Mouse (Mus musculus): ENCODE data around the gene Zdhhc7. TPM values are rescaled to one million over a fixed set of nuclear protein-coding genes. Genes with fewer than 3 reads are reported as not detected.

Zdhhc7 gene
- total RNA-seq, 2 experiments from 2014 or later: 20.4 to 24.6 TPM

DNA sequence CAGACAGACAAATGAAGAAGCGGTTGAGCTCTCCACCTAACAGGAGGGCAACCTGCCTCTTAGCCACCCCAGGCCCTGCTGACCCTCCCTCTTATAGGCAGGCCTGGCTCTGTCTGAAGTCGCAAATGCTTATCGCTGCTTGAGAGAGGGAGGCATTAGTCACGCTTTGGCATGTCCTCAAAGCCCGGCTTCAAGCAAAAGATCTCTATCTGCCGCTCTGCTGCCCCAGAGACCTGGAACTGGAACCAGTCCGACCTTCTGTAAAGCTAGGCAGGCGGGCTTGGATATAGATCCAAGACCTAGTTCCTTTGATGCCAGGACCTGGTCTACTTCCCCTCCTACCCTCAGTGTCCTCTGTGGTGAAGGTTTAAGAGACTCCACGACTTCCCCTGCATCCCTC lies 29.0 kb downstream of the Zdhhc7 start:
- peak; percentile 35 for DNase-seq (ENCODE audit: low spot score)

DNA sequence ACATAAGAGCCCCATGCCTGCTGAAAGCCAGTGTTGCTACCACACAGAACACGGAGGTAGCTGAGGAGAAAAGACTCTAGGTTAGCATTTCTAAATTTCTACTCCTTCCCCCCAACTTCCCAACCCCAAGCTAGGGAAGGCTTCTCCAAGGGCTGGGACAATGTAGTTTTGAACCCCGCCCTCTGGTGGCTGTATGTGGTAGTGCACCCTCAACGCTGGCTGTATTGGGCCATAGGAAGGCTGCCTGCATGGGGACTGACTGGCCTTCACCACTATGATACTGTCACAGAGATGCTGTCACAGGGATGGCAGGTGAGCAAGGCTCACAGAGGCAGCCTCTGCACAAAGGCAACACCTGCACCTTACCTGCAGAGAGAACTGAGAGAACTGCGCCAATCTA lies 29.6 kb downstream of the Zdhhc7 start:
- DNase-seq (ENCODE audit: low spot score): peak; percentile 86

DNA sequence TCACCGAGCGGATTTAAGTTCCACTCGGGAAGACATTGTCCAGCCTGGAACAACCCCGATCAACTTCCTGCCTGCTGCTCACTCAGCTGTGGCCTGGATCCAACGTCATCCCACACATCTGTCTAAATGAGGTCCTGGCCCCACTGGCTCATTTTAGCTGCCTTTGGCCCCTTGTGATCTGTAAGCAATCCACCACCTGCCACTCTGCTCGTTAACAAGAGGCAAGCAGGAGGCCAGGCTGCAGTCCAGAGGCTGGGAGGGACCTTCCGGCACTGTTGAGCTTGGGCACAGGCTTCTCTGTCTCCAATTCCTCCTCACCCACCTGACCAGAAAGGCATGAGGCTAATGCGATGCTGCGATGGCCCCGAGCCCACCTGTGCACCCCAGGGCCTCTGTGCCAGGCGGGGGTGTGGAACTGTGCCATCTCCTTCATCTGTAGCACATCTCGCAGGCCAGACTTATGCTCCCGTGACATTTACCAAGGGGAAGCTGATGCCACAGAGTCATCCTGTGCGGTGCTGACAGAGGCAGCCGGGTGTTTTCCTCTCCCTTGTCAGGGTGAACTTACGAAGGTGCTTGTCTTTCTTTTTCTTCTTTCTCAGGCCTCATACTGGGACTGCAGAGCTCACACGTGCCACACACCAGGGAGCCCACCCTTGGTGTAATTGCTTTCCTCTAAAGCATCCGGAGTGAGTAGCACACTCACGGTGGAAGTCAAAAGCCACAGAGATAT lies 33.2 kb downstream of the Zdhhc7 start:
- peak; percentile 93 for DNase-seq (ENCODE audit: low spot score)

DNA sequence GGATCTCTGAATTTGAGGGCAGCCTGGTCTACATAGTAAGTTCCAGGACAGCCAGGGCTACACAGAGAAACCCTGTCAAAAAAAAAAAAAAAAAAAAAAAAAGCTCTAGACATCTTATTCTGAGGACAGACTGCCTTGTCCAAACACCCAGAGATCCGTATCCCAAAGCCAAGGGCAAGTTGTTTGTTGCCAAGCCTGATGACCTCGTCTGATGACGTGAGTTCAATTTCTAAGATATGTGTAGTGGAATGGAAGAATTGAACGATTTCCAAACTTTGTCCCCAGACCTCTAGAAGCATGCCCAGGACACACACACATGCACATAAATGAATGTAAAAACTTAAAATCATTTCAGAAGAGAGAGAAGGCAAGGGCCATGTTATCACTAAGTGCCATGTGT lies 35.1 kb downstream of the Zdhhc7 start:
- DNase-seq (ENCODE audit: low spot score): no peak

DNA sequence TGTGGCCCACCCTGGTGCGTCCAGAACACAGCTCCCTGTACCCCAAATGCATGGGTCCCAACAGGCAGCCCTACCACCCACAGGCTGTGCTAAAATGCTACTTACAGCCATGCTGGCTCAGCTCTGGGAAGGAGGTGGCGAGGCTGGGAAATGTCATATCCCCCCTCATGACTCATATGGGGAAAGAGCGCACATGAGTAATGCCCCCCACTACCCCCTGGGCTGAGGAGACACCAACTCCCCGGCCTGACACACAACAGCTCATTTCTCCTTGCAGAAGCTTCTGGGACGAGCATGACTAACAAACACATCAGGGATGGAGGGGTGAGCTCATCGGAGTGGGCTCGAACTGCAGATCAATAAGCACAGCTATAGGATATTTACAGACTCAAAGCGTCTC lies 35.7 kb downstream of the Zdhhc7 start:
- no peak for DNase-seq (ENCODE audit: low spot score)

DNA sequence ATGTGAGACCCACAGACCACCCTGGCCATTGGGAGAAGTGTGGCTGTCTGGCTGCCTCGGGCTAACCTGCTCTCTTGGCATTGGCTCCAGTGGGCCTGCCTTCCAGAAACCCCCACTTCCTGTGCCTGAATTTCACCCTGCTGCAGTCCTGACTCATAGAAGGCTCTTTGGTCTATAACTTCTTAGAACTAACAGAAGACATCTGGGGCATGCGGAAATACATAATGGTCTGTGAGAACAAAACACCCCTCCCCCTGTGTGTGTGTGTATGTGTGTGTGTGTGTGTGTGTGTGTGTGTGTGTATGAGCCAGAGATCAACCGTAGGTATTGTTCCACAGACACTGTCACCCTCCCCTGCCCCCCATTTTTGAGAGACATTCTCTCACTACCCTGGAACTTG lies 38.0 kb downstream of the Zdhhc7 start:
- no peak for DNase-seq (ENCODE audit: low spot score)

DNA sequence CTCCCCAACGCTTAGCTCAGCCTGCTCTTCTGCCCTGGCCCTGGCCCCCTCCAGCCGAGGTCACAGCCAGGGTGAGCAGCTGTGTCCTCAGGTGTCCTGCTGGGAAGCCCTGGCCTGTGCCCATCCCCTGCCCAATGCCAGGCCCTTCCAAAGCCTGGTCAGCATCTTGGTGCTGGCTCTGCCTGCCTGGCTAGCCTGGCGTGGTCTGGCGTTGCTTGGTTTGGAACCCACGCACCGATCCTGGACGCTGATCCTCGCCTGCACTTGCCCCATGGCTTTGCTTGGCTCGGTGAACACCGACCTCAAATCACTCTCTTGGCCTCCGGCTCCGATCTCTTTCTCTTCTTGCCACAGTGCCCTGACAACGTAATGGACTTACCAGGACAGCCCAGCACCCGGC lies 38.5 kb downstream of the Zdhhc7 start:
- peak; percentile 70 for DNase-seq (ENCODE audit: low spot score)

DNA sequence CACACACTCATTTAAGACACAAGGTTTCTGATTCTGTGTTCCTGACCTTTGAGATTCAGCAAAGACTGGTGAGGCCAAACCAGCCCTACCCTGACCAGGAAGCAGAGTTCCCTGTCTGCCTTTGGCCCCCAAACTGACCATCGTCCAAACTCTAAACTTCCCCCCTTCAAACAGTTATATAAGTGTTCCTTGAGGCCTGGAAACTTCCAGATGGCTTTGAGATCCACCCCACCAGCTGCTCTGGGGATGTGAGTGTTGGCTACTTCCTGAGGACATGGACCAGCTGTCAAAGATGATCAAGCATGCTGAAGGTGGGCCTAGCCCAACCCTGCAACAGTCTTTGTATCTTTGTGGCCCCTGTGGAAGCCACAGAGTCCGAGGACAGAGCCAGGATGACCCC lies 44.2 kb downstream of the Zdhhc7 start:
- no peak for DNase-seq (ENCODE audit: low spot score)

DNA sequence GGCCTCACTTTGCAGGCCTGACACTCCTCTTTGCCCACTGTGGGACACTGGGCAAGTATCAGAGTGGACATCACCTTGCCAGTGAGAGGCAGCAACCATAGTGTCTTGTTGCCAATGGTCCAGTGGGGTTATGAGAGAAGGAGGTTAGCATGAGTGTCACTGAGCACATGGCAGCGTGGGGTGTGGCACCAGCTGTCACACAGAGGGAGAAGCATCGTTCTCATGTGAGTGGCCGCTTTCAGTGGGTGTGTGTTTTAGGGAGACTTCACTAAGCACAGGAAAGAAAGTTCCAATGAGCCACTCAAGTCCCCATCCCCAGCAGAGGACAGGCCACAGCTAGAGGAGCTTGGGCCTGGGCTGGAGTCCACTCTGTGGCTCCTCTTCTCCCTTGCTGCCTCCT lies 46.4 kb downstream of the Zdhhc7 start:
- no peak for DNase-seq (ENCODE audit: low spot score)

DNA sequence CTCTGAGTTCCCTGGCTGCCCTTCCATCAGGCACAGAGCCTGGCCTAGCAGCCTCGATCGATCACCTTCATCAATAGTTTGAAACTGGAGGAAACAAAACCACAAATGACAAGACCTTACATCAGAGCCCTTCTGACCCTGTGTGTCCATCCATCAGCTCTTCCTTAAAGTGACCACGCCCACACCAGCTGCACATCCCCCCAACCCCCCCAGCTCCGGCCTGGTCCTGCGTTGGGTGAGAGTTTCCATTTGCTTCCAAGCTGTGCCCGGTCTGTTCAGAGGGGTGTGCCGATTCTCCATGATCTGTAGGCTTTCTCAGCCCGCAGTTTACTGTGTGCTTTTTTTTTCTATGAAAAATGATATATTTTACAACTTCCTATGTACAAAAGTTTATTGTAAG lies 49.0 kb downstream of the Zdhhc7 start:
- DNase-seq (ENCODE audit: low spot score): no peak

DNA sequence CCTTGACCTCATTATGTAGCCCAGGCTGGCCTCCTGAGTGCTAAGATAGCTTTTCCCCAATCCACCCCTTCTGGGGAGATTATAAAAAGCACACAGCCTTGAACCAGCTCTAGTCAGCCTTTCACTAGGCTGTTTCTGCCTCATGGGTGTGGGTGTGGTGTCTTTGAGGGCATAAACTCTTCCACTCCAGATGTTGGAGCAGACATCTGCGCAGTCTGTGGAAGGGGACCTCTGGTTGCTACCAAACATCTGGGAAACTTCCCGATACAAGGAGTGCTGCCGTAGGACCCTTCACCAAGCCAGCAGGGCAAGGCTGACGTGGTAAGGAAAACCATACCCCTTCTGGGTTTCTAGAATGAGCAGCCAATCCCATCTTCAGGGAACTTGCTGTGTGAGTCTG lies 49.4 kb downstream of the Zdhhc7 start:
- DNase-seq (ENCODE audit: low spot score): no peak

DNA sequence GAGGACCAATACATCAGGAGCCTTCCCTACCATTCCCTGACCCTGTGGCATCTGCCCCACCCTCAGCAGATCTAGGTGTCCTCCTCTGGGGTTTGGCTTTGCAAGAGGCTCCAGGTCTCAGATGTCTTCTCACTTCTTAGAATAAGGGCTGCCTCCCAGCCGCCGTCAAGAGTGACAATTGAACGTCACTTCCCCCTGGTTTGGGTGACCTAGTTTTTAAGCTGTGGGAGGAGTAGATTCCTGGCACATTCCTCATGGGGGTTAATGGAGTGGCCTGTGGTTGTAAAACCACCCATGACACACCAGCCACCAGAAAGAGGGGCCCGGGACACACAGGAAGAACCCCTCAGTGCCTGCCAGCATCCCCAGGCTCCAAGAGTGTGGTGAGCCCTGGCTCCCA lies 50.3 kb downstream of the Zdhhc7 start:
- no peak for DNase-seq (ENCODE audit: low spot score)

DNA sequence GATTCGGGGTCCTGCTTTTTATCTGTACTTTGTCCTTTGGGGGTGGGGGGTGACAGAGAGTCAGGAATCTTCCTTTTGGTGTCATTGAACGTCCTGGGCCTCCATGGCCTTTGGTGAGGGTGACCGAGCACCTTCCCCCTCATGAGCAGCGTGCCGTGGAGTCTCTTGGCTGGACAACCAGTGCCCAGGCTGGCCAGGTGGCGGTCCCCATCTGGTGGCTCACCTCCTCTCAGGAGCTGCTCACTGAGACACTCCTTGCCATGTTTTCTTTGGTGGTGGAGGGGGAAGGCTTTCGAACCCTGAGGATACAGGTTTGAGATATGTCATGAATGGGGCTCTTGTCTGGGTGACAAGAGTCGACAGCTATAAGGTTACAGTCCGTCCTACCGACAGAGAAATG lies 50.9 kb downstream of the Zdhhc7 start:
- no peak for DNase-seq (ENCODE audit: low spot score)

DNA sequence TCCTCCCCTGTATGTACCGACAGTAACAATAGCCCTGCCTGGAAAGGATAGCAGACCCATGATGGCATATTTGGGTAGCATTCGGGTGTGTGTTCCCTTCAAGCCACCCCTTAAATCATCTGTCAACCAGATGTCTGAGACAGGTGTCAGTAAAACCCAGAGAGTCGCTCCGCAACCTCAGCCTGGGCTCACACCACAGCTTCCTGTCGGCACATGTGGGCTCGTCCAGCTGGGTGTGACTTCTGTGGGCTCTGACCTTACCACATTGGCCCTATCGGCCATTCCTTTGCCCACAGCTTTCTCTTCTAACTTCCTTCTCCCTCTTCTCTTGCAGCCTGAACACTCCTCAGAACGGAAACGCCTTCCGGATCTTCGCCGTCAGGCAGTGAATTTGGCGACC lies 51.3 kb downstream of the Zdhhc7 start:
- DNase-seq (ENCODE audit: low spot score): no peak

DNA sequence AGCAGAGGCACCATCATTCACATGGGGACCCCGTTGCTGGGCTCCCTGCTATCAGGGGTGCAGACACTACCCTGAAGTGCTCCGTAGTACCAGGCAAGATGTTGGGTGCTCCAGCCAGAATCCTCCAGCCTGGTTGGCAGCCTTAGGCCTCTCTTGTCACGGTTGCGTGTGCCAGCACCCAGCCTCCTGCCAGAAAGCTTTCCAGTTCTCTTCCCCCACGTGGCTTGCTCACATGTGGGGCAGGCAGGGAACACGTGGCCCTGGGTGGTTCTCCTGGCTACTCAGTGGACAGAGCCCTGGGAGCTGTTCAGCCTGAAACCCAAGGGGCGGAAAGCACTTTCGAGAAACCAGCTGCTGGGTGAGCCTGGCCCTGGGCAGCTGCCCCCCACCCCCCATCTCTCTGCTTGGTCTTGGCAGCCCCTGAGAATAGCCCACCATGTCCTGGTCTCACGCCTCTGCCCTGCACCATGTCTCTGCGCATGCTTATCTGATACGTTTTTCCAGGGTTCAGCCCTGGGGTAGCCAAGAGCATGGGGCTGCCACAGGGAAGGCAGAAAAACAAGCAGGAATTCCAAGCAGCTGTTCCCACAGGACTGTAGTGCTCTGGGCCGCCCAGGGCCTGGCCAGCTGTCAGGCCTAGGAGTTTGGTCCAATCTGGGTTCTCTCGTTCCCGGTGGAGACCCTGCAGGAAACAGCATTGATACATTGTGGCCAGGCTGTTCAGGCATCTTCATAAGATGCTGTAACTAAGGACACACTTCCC lies 54.8 kb downstream of the Zdhhc7 start:
- DNase-seq (ENCODE audit: low spot score): peak; percentile 96

DNA sequence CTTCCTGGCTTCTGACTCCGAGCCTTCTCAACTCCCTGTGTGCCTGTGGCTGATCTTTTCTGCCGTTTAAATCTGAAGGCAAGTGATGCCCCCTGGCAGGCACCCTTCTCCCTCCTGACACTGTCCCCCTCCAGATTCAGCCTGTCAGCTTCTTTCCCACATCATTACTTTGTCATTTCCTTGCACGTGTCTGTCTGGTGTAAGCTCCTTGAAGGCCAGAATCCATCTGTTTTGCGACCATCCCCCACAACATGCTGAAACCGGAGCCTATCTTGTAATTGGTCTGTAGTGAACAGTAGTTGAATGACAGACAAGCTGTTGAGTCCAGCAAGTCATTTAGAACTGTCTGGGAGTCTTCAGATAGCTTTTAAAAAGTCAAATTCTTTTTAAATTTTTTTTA lies 55.8 kb downstream of the Zdhhc7 start:
- DNase-seq (ENCODE audit: low spot score): no peak

DNA sequence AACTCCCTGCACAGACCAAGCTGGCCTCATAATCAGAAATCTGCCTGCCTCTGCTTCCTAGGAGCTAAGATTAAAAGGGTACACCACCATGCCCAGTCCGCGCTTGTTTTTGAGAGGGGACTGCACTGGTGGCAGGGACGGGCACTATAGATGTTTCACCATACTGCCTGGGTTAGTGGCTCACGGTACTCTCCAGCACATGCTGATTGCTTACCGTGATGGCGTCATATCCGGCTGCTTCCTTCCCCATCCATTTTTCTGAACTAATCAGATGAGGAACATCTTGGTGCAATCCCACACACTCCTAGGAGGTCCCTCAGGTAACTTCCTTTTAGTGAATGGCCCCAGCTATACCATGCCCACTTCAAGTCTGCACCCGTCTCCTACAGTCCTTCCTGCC lies 56.4 kb downstream of the Zdhhc7 start:
- no peak for DNase-seq (ENCODE audit: low spot score)

DNA sequence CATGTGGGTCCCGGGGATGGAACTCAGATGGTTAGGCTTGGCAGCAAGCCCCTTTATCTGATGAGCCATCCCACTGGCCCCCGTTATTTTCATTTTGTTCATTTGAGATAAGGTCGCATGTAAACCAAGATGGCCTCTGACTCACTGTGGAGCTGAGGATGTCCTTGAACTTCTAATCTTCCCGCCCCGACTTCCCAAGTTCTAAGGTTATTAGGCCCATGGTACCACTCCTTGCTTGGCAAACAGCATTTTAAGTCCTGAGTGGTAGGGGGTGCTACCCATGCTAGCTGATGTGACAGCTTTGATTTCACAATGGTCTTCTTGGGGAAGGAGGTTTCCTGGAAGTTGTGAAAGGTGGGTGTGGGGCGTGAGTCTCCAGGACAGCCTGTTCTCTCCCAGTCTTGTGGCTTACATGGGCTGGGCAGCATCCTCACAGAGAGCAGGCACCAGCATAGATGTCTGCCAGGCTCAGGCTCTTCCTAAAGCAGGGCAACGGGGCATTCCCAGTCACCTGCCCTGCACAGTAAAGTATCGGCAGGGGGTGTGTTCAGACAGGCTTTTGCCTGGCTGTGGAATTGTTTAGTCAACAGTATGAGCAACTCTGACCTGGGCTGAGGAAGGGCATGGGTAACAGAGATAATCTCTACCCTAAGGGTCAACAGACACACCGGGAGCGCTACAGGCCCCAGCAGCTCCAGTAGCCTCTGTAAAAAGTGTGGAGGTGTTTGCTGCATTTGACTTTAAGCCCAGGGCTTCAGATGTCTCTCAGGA lies 58.6 kb downstream of the Zdhhc7 start:
- no peak for DNase-seq (ENCODE audit: low spot score)

DNA sequence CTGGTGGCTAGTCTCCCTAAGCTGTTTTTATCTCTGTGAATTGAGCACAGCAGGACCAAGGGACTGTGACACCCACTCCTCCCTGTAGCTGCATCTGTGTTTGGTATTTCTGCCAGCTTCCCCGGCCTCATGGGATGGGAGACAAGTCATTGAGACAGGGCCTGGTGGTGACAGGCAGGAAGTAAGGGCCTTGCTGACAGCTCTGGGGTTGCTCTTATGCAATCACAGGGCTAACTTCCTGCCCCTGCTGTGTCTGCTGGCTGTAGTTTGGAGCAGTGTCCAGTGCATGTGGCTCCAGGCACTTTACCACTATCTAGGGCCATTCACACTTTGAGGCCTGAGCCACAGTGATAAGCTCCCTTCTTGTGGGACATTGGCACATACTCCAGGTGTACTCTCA lies 60.4 kb downstream of the Zdhhc7 start:
- no peak for DNase-seq (ENCODE audit: low spot score)

DNA sequence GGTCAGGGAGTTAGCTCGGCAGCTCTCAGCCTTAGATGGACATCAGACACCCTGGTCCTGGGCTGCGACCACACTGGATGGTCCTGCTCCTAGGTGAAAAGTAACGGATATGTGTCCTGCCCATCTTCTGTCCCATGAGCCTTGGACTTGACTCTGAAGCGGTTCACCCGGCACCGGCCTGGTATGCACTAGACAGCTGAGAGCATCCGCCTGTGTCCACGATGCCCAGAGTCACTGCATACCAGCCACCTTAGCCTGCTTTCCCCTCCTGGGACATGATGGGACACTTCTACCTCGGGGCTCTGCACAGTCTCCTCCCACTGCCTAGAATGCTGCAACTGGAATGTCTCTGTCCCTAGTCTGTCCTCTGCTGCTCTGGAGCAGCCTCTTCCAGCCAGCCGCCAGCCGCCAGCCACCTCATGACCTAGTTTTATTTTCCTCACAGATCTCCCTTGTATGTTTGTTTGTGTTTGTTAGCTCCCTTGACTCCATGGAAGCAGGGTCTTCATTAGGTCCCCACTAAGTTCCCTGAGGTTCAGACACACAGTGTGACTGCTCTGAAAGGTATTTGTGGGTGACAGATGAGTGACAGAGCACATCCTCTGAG lies 61.9 kb downstream of the Zdhhc7 start:
- DNase-seq (ENCODE audit: low spot score): no peak

DNA sequence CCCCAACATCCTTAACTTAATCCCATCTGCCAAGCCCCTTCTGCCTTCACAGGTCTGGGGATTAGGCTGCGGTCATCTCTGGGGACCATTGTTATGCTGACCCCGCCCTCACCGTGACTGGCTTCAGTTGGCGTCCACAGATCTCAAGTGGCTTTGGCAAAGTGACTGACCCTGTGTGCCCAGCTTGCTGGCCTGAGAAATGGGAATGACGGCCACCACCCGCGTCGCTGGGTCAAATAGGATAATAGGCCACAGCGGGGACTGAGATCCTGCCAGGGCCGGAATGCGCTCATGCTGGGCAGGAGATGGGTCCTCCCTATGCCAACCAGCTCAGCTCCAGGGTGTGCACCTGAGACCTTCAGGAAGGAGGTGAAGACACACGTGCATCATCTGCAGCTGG lies 62.5 kb downstream of the Zdhhc7 start:
- DNase-seq (ENCODE audit: low spot score): no peak

DNA sequence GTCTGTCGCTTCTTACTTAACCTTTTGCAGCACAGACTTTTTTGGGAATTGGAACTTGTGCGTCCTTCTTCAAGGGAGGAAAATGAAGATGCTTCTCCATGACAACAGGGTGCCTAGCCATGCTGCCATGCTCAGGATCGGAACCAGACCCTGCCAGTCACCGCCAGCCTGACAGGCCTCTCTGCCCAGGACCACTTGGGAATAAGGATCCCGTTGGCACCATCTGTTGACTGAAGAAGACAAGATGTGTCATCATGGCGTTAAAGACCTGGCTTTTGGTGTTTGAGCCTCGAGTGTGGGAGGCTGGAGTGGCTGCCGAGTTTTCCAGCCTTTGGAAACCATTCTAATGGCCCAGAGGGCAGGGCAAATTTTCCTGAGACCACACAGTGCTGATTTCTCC lies 63.7 kb downstream of the Zdhhc7 start:
- DNase-seq (ENCODE audit: low spot score): no peak
